Comparison of ENCODE assay signal across 8 mouse cellular contexts in the genomic region with DNA sequence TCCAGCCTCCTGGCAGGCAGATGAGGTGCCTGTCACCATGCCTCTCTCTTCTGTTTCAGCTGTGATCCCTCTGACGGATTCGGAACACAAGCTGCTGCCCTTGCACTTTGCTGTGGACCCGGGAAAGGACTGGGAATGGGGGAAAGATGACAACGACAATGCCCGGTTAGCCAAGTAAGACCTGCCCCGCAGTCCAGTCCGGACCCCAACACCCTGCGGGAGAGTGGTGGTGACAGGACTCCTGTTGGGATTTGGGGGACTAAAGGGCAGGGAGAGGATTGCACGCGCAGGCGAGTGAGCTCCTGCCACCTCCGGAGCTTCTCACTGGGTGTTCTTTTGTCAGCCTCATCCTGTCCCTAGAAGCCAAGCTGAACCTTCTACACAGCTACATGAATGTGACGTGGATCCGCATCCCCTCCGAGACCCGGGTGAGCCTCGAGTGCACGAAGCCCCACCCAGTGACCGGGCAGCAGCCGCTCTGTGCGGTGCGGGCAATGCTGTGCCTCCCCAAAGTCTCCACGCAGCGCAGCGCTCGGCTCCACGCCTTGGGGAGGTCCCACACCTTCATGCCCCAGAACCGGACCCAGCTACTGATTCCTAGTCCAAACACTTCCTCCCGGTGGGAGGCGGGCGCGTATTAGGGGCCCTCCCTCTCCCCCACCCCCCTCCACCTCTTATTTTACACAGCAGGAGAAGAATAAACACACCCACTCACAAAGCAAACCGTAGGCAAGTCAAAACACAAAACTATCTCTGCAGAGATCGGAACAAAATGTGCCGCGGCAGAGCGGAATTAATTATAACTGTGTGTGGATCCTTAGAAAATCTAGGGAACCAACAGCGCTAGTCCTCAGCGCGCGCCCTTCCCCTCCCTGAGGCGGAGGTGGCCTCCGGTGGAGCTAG.
DNase-seq lines count a peak whose midpoint lies in the region; ATAC-seq and TF ChIP-seq lines count a peak whose summit lies in the region.

No protein-coding gene starts in this region.

- intact Hi-C loops in heart, postnatal 25 days (cut with DNase I) = loop anchor here (5.0 kb wide), 1 partner anchor 57 kb away; no protein-coding TSS in a partner anchor

- TF ChIP-seq POLR2A in lung, adult 2 months (IDR thresholded peaks at IDR 0.05; ENCODE audit: borderline replicate concordance, extremely low read depth, low read depth, low read length) = peak; percentile 78; the same call in 1 of the 2 replicates

- peak overlapping the region; percentile 94 for H3K4me2 ChIP-seq in forebrain, embryonic 13.5 days
- H3K4me2 ChIP-seq in neural tube, embryonic 15.5 days = peak overlapping the region; percentile 65

- 2% methylated on average over 43 of the region's 43 CpGs for WGBS in forebrain, embryonic 13.5 days
- 3% methylated on average over 43 of the region's 43 CpGs for WGBS in lung, adult 2 months
- 4% methylated on average over 43 of the region's 43 CpGs for WGBS in neural tube, embryonic 15.5 days

- peaks cover 60% of the 10 kb centered on the region for H3K27me3 ChIP-seq in forebrain, embryonic 13.5 days
- H3K27me3 ChIP-seq in neural tube, embryonic 15.5 days (replicated peaks) = peaks cover 53% of the 10 kb centered on the region

- peak overlapping the region; percentile 70 for H3K9ac ChIP-seq in forebrain, embryonic 13.5 days
- H3K9ac ChIP-seq in neural tube, embryonic 15.5 days (replicated peaks) = peak overlapping the region; percentile 23

- H3K4me3 ChIP-seq in forebrain, embryonic 13.5 days = peak overlapping the region; percentile 45
- H3K4me3 ChIP-seq in layer of hippocampus, adult 2 months = peak overlapping the region; percentile 55
- H3K4me3 ChIP-seq in lung, adult 2 months (replicated peaks; ENCODE audit: extremely low read depth, low read depth, low read length) = peak overlapping the region; percentile 57
- H3K4me3 ChIP-seq in neural tube, embryonic 15.5 days (replicated peaks) = peak overlapping the region; percentile 33

- H3K27ac ChIP-seq in forebrain, embryonic 13.5 days = no peak overlapping the region
- peak overlapping the region; percentile 93 for H3K27ac ChIP-seq in layer of hippocampus, adult 2 months
- no peak overlapping the region for H3K27ac ChIP-seq in neural tube, embryonic 15.5 days (replicated peaks)

- ATAC-seq in forebrain, embryonic 13.5 days = 0 out of 2 replicates have a peak, but pooled peaks have one; percentile 28
- ATAC-seq in neural tube, embryonic 15.5 days (ENCODE audit: low FRiP score) = no peak
- ATAC-seq in megakaryocyte progenitor cell, adult 5-6 weeks (replicated peaks; ENCODE audit: poor library complexity) = no peak

- no peaks in the 10 kb centered on the region for H3K36me3 ChIP-seq in forebrain, embryonic 13.5 days (ENCODE audit: poor library complexity, severe bottlenecking)
- H3K36me3 ChIP-seq in neural tube, embryonic 15.5 days = no peaks in the 10 kb centered on the region

- peak; percentile 51 for DNase-seq in CD4-positive helper T cell, adult 2 months (ENCODE audit: low read depth, low spot score)
- DNase-seq in ZHBTc4 (ENCODE audit: low read depth, low spot score) = peak; percentile 40
- DNase-seq in heart, postnatal 25 days (ENCODE audit: low spot score) = peak; percentile 24
- peak; percentile 68 to 80 for DNase-seq in layer of hippocampus, adult 2 months (ENCODE audit: low spot score in 2 of 2)
- peak; percentile 40 for DNase-seq in lung, adult 2 months

- no peaks in the 10 kb centered on the region for H3K9me3 ChIP-seq in forebrain, embryonic 13.5 days (replicated peaks)
- no peaks in the 10 kb centered on the region for H3K9me3 ChIP-seq in neural tube, embryonic 15.5 days (replicated peaks)

- no peak for TF ChIP-seq CTCF in layer of hippocampus, adult 2 months (conservative IDR thresholded peaks at IDR 0.05)
- TF ChIP-seq CTCF in lung, adult 2 months (IDR thresholded peaks at IDR 0.05; ENCODE audit: insufficient read depth, low read length) = no peak

- peaks cover 42% of the 10 kb centered on the region for H3K4me1 ChIP-seq in forebrain, embryonic 13.5 days
- peaks cover 9% of the 10 kb centered on the region for H3K4me1 ChIP-seq in lung, adult 2 months (ENCODE audit: control insufficient read depth, insufficient read depth, low read length)
- peaks cover 55% of the 10 kb centered on the region for H3K4me1 ChIP-seq in neural tube, embryonic 15.5 days

Comparison
In these comparisons a context has a peak if more than half of its experiments do, and no peak if none do; other contexts are left out.
1. DNase-seq: peak in every context shown above with its lines; median percentile 74 in layer of hippocampus, adult 2 months; 51 in CD4-positive helper T cell, adult 2 months; 40 in ZHBTc4; 40 in lung, adult 2 months; 24 in heart, postnatal 25 days.